Mouse (Mus musculus): ENCODE measurements around the gene Ago3. TPM values are rescaled to one million over a fixed set of nuclear protein-coding genes. Genes with fewer than 3 reads are reported as not detected.

The Ago3 gene
- total and polyA plus RNA-seq, 2 experiments = 4.9 to 8.6 TPM

- H3K36me3 ChIP-seq (ENCODE audit: control insufficient read depth, insufficient read depth, low read length) = peaks cover 13% of the 10 kb centered on the region
- H3K27me3 ChIP-seq (ENCODE audit: control insufficient read depth, insufficient read depth, low read length) = no peaks in the 10 kb centered on the region
- no peak for TF ChIP-seq CTCF (IDR thresholded peaks at IDR 0.05; ENCODE audit: low read depth, low read length)
- TF ChIP-seq POLR2A (IDR thresholded peaks at IDR 0.05; ENCODE audit: extremely low read depth, insufficient read depth, low read length) = no peak
- H3K79me2 ChIP-seq (ENCODE audit: control insufficient read depth, insufficient read depth, low read length) = no peaks in the 10 kb centered on the region
- no peak overlapping the region for H3K4me3 ChIP-seq (ENCODE audit: insufficient read depth, low read depth, low read length)
- no peak overlapping the region for H3K9ac ChIP-seq (ENCODE audit: low read depth, low read length)
- no peak overlapping the region for H3K27ac ChIP-seq (replicated peaks; ENCODE audit: insufficient read depth, low read depth, low read length)
- DNase-seq (ENCODE audit: extremely low read depth, low read depth, low spot score) = no peak
- WGBS = 61% methylated on average over 2 of the region's 2 CpGs
- H3K4me1 ChIP-seq (ENCODE audit: control insufficient read depth, insufficient read depth, low read length) = no peaks in the 10 kb centered on the region
Observed at GRCm38 (mm10) chr4:126436268-126436667, 6.9 kb upstream of the Ago3 start.

DNA sequence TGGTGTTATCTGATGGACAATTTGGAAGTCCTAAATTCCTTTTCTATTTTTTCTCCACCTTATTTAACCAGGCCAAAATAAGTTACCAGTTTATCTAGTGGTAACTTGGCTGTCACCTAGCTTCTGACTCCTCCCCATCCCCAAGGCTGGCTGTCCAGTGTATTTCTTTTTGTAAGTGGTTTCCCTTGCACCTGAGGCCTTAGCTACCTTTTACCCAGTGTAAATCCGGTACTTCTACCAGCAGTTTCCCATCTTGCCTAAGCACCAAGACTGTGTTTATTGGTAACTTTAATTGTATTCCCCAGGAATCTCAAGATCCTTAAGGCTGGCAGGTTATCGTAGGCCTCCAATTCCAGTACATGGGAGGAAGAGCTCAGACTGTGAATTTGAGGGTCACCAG is 4.7 kb upstream of the Ago3 start:
- no peak overlapping the region for H3K9ac ChIP-seq (ENCODE audit: low read depth, low read length)
- DNase-seq (ENCODE audit: extremely low read depth, low read depth, low spot score) = no peak
- 95% methylated on average over 2 of the region's 2 CpGs for WGBS
- no peak overlapping the region for H3K4me3 ChIP-seq (ENCODE audit: insufficient read depth, low read depth, low read length)
- H3K36me3 ChIP-seq (ENCODE audit: control insufficient read depth, insufficient read depth, low read length) = no peaks in the 10 kb centered on the region; the same call in 1 of the 2 replicates
- no peaks in the 10 kb centered on the region for H3K79me2 ChIP-seq (ENCODE audit: control insufficient read depth, insufficient read depth, low read length)
- no peak overlapping the region for H3K27ac ChIP-seq (replicated peaks; ENCODE audit: insufficient read depth, low read depth, low read length)
- TF ChIP-seq POLR2A (IDR thresholded peaks at IDR 0.05; ENCODE audit: extremely low read depth, insufficient read depth, low read length) = no peak
- TF ChIP-seq CTCF (IDR thresholded peaks at IDR 0.05; ENCODE audit: low read depth, low read length) = no peak
- H3K4me1 ChIP-seq (ENCODE audit: control insufficient read depth, insufficient read depth, low read length) = no peaks in the 10 kb centered on the region
- no peaks in the 10 kb centered on the region for H3K27me3 ChIP-seq (ENCODE audit: control insufficient read depth, insufficient read depth, low read length)

- TF ChIP-seq POLR2A (IDR thresholded peaks at IDR 0.05; ENCODE audit: extremely low read depth, insufficient read depth, low read length) (no peak), CTCF (IDR thresholded peaks at IDR 0.05; ENCODE audit: low read depth, low read length) (no peak)
- no peak overlapping the region for H3K9ac ChIP-seq (ENCODE audit: low read depth, low read length)
- H3K36me3 ChIP-seq (ENCODE audit: control insufficient read depth, insufficient read depth, low read length) = no peaks in the 10 kb centered on the region; the same call in 1 of the 2 replicates
- H3K27me3 ChIP-seq (ENCODE audit: control insufficient read depth, insufficient read depth, low read length) = no peaks in the 10 kb centered on the region
- no peak overlapping the region for H3K4me3 ChIP-seq (ENCODE audit: insufficient read depth, low read depth, low read length)
- H3K27ac ChIP-seq (replicated peaks; ENCODE audit: insufficient read depth, low read depth, low read length) = no peak overlapping the region
- no peaks in the 10 kb centered on the region for H3K79me2 ChIP-seq (ENCODE audit: control insufficient read depth, insufficient read depth, low read length)
- peak; percentile 14 for DNase-seq (ENCODE audit: extremely low read depth, low read depth, low spot score)
- no peaks in the 10 kb centered on the region for H3K4me1 ChIP-seq (ENCODE audit: control insufficient read depth, insufficient read depth, low read length)
- 83% methylated on average over 4 of the region's 4 CpGs for WGBS
Observed at GRCm38 (mm10) chr4:126433175-126433574, 3.8 kb upstream of the Ago3 start.

DNA sequence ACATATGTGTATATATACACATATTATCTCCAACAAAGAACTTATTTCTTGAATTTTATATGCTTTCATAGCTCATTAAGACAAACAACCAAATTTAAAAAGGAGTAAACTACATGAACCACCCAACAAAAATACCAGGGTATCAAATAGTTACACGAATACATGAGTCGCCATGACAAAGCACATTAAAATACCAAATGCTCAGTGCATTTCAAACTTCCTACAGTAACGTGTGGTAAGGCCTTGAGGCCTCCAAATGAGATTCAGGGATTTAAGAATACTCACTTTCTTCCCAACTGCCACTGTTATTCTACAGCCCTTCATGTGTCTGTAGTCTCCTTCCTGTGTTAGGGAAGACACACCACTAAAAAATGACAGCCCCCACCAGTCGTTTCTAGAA is 2.4 kb upstream of the Ago3 start:
- H3K79me2 ChIP-seq (ENCODE audit: control insufficient read depth, insufficient read depth, low read length) = no peaks in the 10 kb centered on the region; the same call in 1 of the 2 replicates
- no peak for DNase-seq (ENCODE audit: extremely low read depth, low read depth, low spot score)
- no peak overlapping the region for H3K27ac ChIP-seq (replicated peaks; ENCODE audit: insufficient read depth, low read depth, low read length)
- H3K4me3 ChIP-seq (ENCODE audit: insufficient read depth, low read depth, low read length) = no peak overlapping the region
- H3K27me3 ChIP-seq (ENCODE audit: control insufficient read depth, insufficient read depth, low read length) = no peaks in the 10 kb centered on the region
- whole genome bisulfite sequencing = 91% methylated on average over 4 of the region's 4 CpGs
- TF ChIP-seq CTCF (IDR thresholded peaks at IDR 0.05; ENCODE audit: low read depth, low read length) (no peak), POLR2A (IDR thresholded peaks at IDR 0.05; ENCODE audit: extremely low read depth, insufficient read depth, low read length) (no peak)
- no peak overlapping the region for H3K9ac ChIP-seq (ENCODE audit: low read depth, low read length)
- H3K4me1 ChIP-seq (ENCODE audit: control insufficient read depth, insufficient read depth, low read length) = no peaks in the 10 kb centered on the region
- no peaks in the 10 kb centered on the region; the same call in 1 of the 2 replicates for H3K36me3 ChIP-seq (ENCODE audit: control insufficient read depth, insufficient read depth, low read length)

DNA sequence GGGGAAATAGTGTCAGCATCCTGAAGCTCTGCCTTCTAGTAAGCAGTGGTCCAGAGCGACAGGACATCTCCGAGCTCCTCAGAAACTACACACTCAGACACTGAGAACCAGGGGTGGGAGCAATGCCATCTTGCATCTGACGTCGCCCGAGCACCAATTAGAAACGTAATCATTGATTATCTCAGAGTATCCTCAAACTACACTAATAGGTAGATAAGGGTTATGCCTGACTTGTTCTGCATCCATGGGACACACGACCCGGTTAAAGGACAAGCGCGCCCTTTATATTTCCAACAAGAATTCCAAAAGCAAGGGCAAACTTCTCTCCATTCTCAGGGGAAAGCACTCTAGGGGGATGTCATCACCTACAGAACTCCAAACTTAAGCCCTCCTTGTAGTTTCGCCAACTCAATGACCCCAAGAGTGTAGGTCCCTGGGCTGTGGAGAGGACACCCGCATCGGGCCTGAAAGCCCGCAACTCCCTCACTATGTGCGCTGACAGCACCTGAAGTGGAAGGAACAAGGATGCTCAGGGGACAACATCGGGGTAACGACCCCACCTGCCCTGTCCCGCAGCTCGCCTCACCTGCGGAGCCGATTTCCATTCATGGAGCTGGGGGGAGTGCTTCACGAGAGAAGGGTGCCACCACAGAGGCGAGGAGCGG is 542 bp downstream of the Ago3 start:
- Histone ChIP-seq H3K9ac (ENCODE audit: low read depth, low read length) (peak overlapping the region; percentile 89), H3K4me1 (ENCODE audit: control insufficient read depth, insufficient read depth, low read length) (no peaks in the 10 kb centered on the region), H3K79me2 (ENCODE audit: control insufficient read depth, insufficient read depth, low read length) (peaks cover 4% of the 10 kb centered on the region; the same call in 1 of the 2 replicates), H3K27ac (replicated peaks; ENCODE audit: insufficient read depth, low read depth, low read length) (peak overlapping the region; percentile 79), H3K4me3 (ENCODE audit: insufficient read depth, low read depth, low read length) (peak overlapping the region; percentile 93), H3K27me3 (ENCODE audit: control insufficient read depth, insufficient read depth, low read length) (no peaks in the 10 kb centered on the region), H3K36me3 (ENCODE audit: control insufficient read depth, insufficient read depth, low read length) (no peaks in the 10 kb centered on the region)
- 2% methylated on average over 24 of the region's 24 CpGs for WGBS
- TF ChIP-seq CTCF (IDR thresholded peaks at IDR 0.05; ENCODE audit: low read depth, low read length) = no peak
- TF ChIP-seq POLR2A (IDR thresholded peaks at IDR 0.05; ENCODE audit: extremely low read depth, insufficient read depth, low read length) = no peak
- no peak for DNase-seq (ENCODE audit: extremely low read depth, low read depth, low spot score)

DNA sequence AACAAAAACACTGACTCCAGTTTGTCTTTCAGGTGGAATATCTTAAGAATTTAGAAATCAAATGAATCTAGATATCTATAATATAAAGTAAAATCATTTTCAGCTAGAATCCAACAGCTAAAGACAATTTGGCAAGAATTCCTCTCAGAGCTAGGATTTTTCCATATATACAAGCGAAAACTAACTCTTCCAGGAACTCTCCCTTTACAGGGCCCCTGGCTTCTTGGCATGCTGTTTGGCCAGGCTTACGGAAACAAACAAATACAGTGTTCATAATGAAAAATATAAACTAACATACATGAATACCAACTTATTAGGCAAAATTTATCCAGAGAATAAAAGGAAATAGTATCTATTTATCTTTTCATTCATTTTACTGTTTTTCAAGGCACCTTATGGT is 5.5 kb downstream of the Ago3 start:
- Histone ChIP-seq H3K9ac (ENCODE audit: low read depth, low read length) (no peak overlapping the region), H3K4me3 (ENCODE audit: insufficient read depth, low read depth, low read length) (no peak overlapping the region), H3K4me1 (ENCODE audit: control insufficient read depth, insufficient read depth, low read length) (no peaks in the 10 kb centered on the region), H3K27me3 (ENCODE audit: control insufficient read depth, insufficient read depth, low read length) (no peaks in the 10 kb centered on the region), H3K27ac (replicated peaks; ENCODE audit: insufficient read depth, low read depth, low read length) (no peak overlapping the region), H3K36me3 (ENCODE audit: control insufficient read depth, insufficient read depth, low read length) (no peaks in the 10 kb centered on the region), H3K79me2 (ENCODE audit: control insufficient read depth, insufficient read depth, low read length) (peaks cover 12% of the 10 kb centered on the region; the same call in 1 of the 2 replicates)
- TF ChIP-seq POLR2A (IDR thresholded peaks at IDR 0.05; ENCODE audit: extremely low read depth, insufficient read depth, low read length) = no peak
- no peak for TF ChIP-seq CTCF (IDR thresholded peaks at IDR 0.05; ENCODE audit: low read depth, low read length)
- WGBS = 62% methylated on average over 2 of the region's 2 CpGs
- no peak for DNase-seq (ENCODE audit: extremely low read depth, low read depth, low spot score)
